Mouse (Mus musculus): Measurements from ENCODE around the gene Trarg1. TPM values are rescaled to one million over a fixed set of nuclear protein-coding genes. Genes with fewer than 3 reads are reported as not detected.

Gene Trarg1
- not detected for total RNA-seq (2023)

GRCm38 (mm10) chr11:76679508-76679907 lies at the start of gene Trarg1:
Trarg1 (plus strand) TSS chr11:76679808.

GRCm38 (mm10) chr11:76671871-76672475 lies 7.6 kb upstream of the Trarg1 start, which contains the start of gene Bhlha9:
Bhlha9 (plus strand) TSS chr11:76672470.

Other genes starting within 250 kb of the Trarg1 start
- gene Abr, start 57.5 kb upstream of the Trarg1 start, total RNA-seq (2023): 100 to 1,000 TPM in 1 of 2 experiments, 10 to 100 TPM in 1; 98.6 to 116 TPM
- gene Bhlha9, start 7.3 kb upstream of the Trarg1 start, total RNA-seq (2023): not detected
- 10 to 100 TPM; 29.4 to 30.3 TPM for gene Gosr1, start 83.8 kb downstream of the Trarg1 start, total RNA-seq (2023)
- gene Cpd, start 167.2 kb downstream of the Trarg1 start, total RNA-seq (2023): 10 to 100 TPM; 67.9 to 77.5 TPM
- gene Tmigd1, start 222.4 kb downstream of the Trarg1 start, total RNA-seq (2023): not detected
- 10 to 100 TPM; 29.7 to 34.5 TPM for gene Blmh, start 245.0 kb downstream of the Trarg1 start, total RNA-seq (2023)